Mouse (Mus musculus) forebrain, embryonic 16.5 days (tissue): ENCODE measurements at regions not wholly inside any gene's neighbourhood (a gene's known extent, or its start where the extent isn't known, plus 50 kb on each side); places are given as distances from the start of the nearest gene placed in this dataset.
A peak's percentile ranks its signal among the peaks of the same experiment; 100 is the strongest.

Source experiments
- ATAC-seq: fragments of 200-750 bp; cut with Nextera tagmentation; 2 replicates; pipeline ENCODE4 v1.8.0; 2017; ENCODE audit warnings: mild to moderate bottlenecking, moderate library complexity
- H3K27ac ChIP-seq: fragments of 300-500 bp; sonication (generic); 2 replicates; pipeline ENCODE4 v1.5.1; 2014; ENCODE audit warnings: low read length, control low read depth
- H3K27me3 ChIP-seq: fragments of 300-500 bp; sonication (generic); replicated peaks from 2 replicates; pipeline ENCODE4 v1.6.1; 2014; ENCODE audit warnings: low read length; ENCODE audit not compliant: control insufficient read depth, insufficient read depth
- H3K36me3 ChIP-seq: fragments of 300-500 bp; sonication (generic); 2 replicates; pipeline ENCODE4 v1.6.1; 2014; ENCODE audit not compliant: control insufficient read depth, insufficient read depth
- H3K4me1 ChIP-seq: fragments of 300-500 bp; sonication (generic); replicated peaks from 2 replicates; pipeline ENCODE4 v1.6.1; 2014; ENCODE audit warnings: low read length; ENCODE audit not compliant: control insufficient read depth, insufficient read depth
- H3K4me2 ChIP-seq: fragments of 300-500 bp; sonication (generic); 2 replicates; pipeline ENCODE4 v1.6.1; 2014; ENCODE audit warnings: mild to moderate bottlenecking, low read length, control low read depth
- H3K4me3 ChIP-seq: fragments of 300-500 bp; sonication (generic); replicated peaks from 2 replicates; pipeline ENCODE4 v1.5.1; 2014; ENCODE audit warnings: mild to moderate bottlenecking, low read length, control low read depth
- H3K9ac ChIP-seq: fragments of 300-500 bp; sonication (generic); replicated peaks from 2 replicates; pipeline ENCODE4 v1.6.1; 2014; ENCODE audit warnings: low read depth, low read length, control low read depth
- H3K9me3 ChIP-seq: fragments of 300-500 bp; sonication (generic); 2 replicates; pipeline ENCODE4 v1.6.1; 2016; ENCODE audit warnings: low read length; ENCODE audit not compliant: control insufficient read depth
- WGBS: fragments of 180-500 bp; shearing (Covaris S2); extraction: QIAGEN DNeasy Blood & Tissue Kit; methylation state at CpG from one replicate; pipeline ENCODE4 v1.1.7; 2014; 5-methylcytosine and 5-hydroxymethylcytosine counted together

GRCm38 (mm10) chr4:56024478-56024877, 492.2 kb upstream of the Klf4 start:
- Histone ChIP-seq H3K4me1 (no peaks in the 10 kb centered on the region), H3K27me3 (no peaks in the 10 kb centered on the region), H3K27ac (no peak overlapping the region), H3K36me3 (no peaks in the 10 kb centered on the region), H3K9me3 (no peaks in the 10 kb centered on the region), H3K9ac (no peak overlapping the region), H3K4me3 (no peak overlapping the region), H3K4me2 (no peak overlapping the region)
- ATAC-seq: no peak

- no peak overlapping the region for H3K4me2 ChIP-seq
- H3K9me3 ChIP-seq: no peaks in the 10 kb centered on the region
- H3K9ac ChIP-seq: no peak overlapping the region
- H3K27ac ChIP-seq: no peak overlapping the region
- no peaks in the 10 kb centered on the region for H3K27me3 ChIP-seq
- 92% methylated on average over 8 of the region's 8 CpGs for WGBS
- ATAC-seq: no peak
- no peaks in the 10 kb centered on the region for H3K36me3 ChIP-seq
- H3K4me3 ChIP-seq: no peak overlapping the region
- no peaks in the 10 kb centered on the region for H3K4me1 ChIP-seq
Measured at GRCm38 (mm10) chr4:56018212-56018611, 485.9 kb upstream of the Klf4 start.

DNA sequence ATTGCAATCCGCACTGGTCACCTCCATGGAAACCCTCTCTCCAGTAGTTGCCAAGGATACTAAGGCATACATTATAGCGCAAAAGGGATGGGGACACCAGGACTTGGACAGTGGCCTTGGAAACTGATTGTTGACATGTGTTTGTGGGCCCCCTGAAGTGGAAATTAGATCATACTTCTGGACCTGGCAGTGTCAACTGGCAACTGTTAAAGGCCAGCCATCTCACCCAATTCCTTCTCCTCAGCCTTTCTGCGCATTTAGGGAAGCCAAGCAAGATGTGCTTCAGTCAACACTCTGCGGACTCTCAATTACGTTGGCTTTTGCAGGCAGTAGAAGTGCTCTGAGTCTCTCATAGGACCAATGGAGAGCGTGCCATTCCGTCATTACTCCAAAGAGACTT, 483.2 kb upstream of the Klf4 start:
- Histone ChIP-seq H3K9me3 (no peaks in the 10 kb centered on the region), H3K27me3 (no peaks in the 10 kb centered on the region), H3K4me1 (no peaks in the 10 kb centered on the region), H3K27ac (no peak overlapping the region), H3K4me3 (no peak overlapping the region), H3K4me2 (no peak overlapping the region), H3K36me3 (no peaks in the 10 kb centered on the region), H3K9ac (no peak overlapping the region)
- ATAC-seq: no peak
- WGBS: 90% methylated on average over 7 of the region's 7 CpGs

DNA sequence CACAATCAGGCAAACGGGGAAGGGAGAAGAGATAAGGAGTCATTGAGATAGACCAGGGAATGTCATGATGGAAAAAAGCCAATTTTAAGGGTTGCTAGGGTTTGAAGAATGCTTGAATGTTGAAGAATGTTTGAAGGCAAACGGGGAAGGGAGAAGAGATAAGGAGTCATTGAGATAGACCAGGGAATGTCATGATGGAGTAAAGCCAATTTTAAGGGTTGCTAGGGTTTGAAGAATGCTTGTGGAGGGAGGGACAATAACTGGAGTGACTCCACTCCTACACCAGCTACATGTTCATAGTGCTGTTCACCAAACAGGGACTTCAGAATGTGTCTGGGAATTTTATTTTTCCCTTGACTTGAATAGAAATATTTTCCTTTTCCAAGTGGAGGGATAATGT, 476.0 kb upstream of the Klf4 start:
- no peak overlapping the region for H3K4me2 ChIP-seq
- H3K9ac ChIP-seq: no peak overlapping the region
- no peak for ATAC-seq
- H3K4me3 ChIP-seq: no peak overlapping the region
- 71% methylated on average over 2 of the region's 2 CpGs for WGBS
- no peaks in the 10 kb centered on the region for H3K36me3 ChIP-seq
- no peaks in the 10 kb centered on the region for H3K9me3 ChIP-seq
- no peaks in the 10 kb centered on the region for H3K4me1 ChIP-seq
- no peak overlapping the region for H3K27ac ChIP-seq
- H3K27me3 ChIP-seq: no peaks in the 10 kb centered on the region

- H3K36me3 ChIP-seq: no peaks in the 10 kb centered on the region
- no peak overlapping the region for H3K27ac ChIP-seq
- H3K9me3 ChIP-seq: no peaks in the 10 kb centered on the region
- H3K4me3 ChIP-seq: no peak overlapping the region
- no peaks in the 10 kb centered on the region for H3K27me3 ChIP-seq
- peaks cover 13% of the 10 kb centered on the region for H3K4me1 ChIP-seq
- no peak for ATAC-seq
- H3K4me2 ChIP-seq: no peak overlapping the region
- 44% methylated on average over 5 of the region's 5 CpGs for WGBS
- no peak overlapping the region for H3K9ac ChIP-seq
Measured at GRCm38 (mm10) chr4:56004227-56004626, 472.0 kb upstream of the Klf4 start.

GRCm38 (mm10) chr4:56001312-56001731, 469.1 kb upstream of the Klf4 start:
- no peak overlapping the region for H3K9ac ChIP-seq
- peak; percentile 91 for ATAC-seq

GRCm38 (mm10) chr4:55984026-55984425, 451.8 kb upstream of the Klf4 start:
- H3K4me1 ChIP-seq: no peaks in the 10 kb centered on the region
- ATAC-seq: no peak

More at GRCm38 (mm10) chr4:56001312-56001731, 469.1 kb upstream of the Klf4 start:
- WGBS: 10% methylated on average over 3 of the region's 3 CpGs
- Histone ChIP-seq H3K4me1 (peaks cover 13% of the 10 kb centered on the region), H3K4me2 (no peak overlapping the region), H3K27me3 (no peaks in the 10 kb centered on the region), H3K27ac (no peak overlapping the region), H3K9me3 (no peaks in the 10 kb centered on the region), H3K4me3 (no peak overlapping the region), H3K36me3 (no peaks in the 10 kb centered on the region)

GRCm38 (mm10) chr4:55978539-55978938, 446.3 kb upstream of the Klf4 start:
- no peak overlapping the region for H3K27ac ChIP-seq
- H3K4me2 ChIP-seq: no peak overlapping the region
- H3K9ac ChIP-seq: no peak overlapping the region
- H3K4me1 ChIP-seq: no peaks in the 10 kb centered on the region
- no peak overlapping the region for H3K4me3 ChIP-seq
- WGBS: 86% methylated on average over 4 of the region's 4 CpGs
- no peak for ATAC-seq
- H3K36me3 ChIP-seq: no peaks in the 10 kb centered on the region
- H3K27me3 ChIP-seq: no peaks in the 10 kb centered on the region
- no peaks in the 10 kb centered on the region for H3K9me3 ChIP-seq

More at GRCm38 (mm10) chr4:55984026-55984425, 451.8 kb upstream of the Klf4 start:
- Histone ChIP-seq H3K4me3 (no peak overlapping the region), H3K9ac (no peak overlapping the region), H3K27me3 (no peaks in the 10 kb centered on the region), H3K27ac (no peak overlapping the region), H3K4me2 (no peak overlapping the region), H3K36me3 (no peaks in the 10 kb centered on the region), H3K9me3 (no peaks in the 10 kb centered on the region)

DNA sequence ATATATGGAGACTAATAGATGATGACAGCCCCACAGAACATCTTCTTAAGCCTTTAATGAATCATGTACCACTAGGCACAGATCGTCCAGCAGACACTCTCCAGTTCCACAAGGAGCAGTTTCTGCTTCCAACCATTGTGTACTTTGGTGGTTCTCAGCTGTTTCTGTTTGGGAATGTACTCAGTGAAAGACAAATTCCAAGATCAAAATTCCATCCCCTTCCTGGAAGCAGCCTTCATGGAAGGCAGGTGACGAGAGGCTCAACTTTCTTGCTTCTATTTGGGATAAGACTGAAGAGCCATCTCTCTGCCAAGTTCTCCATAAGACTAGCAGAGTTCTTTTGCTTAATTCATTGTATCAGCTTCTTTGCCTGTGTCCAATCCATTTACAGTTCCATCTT, 444.0 kb upstream of the Klf4 start:
- Histone ChIP-seq H3K9ac (no peak overlapping the region), H3K4me2 (no peak overlapping the region), H3K27ac (no peak overlapping the region), H3K27me3 (no peaks in the 10 kb centered on the region), H3K36me3 (no peaks in the 10 kb centered on the region), H3K4me3 (no peak overlapping the region), H3K4me1 (no peaks in the 10 kb centered on the region), H3K9me3 (no peaks in the 10 kb centered on the region)
- ATAC-seq: no peak
- 90% methylated on average over 2 of the region's 2 CpGs for WGBS

- Histone ChIP-seq H3K4me3 (no peak overlapping the region), H3K4me1 (no peaks in the 10 kb centered on the region), H3K36me3 (no peaks in the 10 kb centered on the region), H3K9me3 (no peaks in the 10 kb centered on the region), H3K27me3 (no peaks in the 10 kb centered on the region), H3K4me2 (no peak overlapping the region), H3K27ac (no peak overlapping the region), H3K9ac (no peak overlapping the region)
- ATAC-seq: no peak
- 94% methylated on average over 1 of the region's 1 CpGs for WGBS
Measured at GRCm38 (mm10) chr4:55973706-55974105, 441.4 kb upstream of the Klf4 start.
